Mouse (Mus musculus) kidney, adult 9 months (tissue): ENCODE measurements around the gene Prorsd1.
"Not testable (repeated sequence)": the region's sequence is repeated elsewhere in the genome, so short reads cannot be mapped to it uniquely, and the experiment has no call there.

Source experiments
- DNase-seq: peaks from one replicate; pipeline ENCODE4 v3.0.0; 2022

Gene Prorsd1

DNA sequence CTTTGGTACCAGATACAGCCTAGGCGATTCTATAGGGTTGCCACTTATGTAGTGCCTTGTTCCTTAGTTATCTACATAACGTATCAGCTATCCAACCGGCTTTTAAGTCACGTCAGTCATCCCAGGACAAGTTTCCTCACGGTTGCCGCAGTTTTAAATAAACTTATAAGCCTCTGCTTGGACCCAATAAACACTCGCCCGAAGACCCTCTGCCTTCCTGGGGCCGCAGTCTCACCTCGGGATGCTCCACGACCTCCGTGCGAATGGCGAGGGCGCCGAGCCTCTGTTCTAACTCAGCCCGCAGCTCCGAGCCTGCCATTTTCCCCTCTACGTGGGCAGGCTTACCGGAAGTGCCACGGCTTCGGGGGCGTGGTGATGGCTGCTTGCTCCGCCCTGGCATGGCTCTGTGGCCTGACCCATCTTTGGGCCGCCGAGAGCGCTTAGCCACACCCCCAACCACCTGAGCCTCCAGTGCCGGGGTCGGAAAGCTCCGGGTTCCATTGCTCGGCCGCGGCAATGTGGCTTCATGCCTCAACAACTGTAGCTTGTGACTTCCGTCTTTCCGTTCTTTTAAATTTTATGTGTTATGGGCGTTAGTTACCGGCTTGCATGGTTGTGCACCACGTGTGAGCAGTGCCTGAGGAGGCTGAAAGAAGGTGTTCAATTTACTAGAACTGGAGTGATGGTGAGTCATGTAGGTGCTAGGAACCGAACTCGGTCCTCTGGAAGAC is at the start of gene Prorsd1:
Prorsd1 (minus strand) TSS at position 352 of the 731 bp plus-strand sequence.
- peak; percentile 94 for DNase-seq

DNA sequence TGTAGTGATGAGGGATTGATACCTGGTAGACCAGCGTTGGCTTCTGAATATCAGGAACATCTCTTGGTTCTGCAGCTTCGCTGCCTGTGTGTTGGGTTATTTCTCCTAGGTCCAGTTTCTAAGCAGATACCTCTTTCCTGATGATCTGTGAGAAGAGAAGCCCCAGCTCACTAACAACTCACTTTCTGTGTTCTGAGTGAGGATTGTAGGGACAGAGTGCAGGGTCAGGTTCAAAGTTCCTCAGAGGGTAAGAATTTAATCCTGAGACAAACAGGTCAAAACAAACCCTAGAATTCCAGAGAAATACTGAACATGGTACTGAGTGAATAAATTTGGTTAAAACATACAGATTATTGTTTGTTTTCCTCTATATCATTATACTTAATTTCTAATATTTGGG is 48.6 kb upstream of the Prorsd1 start:
- peak; percentile 52 for DNase-seq

DNA sequence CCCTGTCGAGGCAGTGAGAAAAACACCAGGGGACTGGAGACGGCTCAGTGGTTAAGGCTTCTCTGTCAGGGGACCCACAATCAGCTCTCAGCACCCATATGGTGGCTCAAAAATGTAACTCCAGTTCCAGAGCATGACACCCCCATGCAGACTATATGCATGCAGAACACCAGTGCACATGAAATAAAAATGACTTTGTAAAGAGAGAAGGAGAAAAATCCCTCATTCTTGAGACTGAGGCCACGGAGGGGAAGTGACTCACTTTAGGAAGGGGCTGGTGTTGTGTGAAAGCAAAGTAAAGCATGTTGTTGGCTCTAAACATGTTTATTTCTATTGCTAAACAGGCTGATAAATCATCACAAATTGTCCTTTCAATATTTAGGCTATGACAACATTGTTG is 46.2 kb upstream of the Prorsd1 start:
- no peak for DNase-seq

DNA sequence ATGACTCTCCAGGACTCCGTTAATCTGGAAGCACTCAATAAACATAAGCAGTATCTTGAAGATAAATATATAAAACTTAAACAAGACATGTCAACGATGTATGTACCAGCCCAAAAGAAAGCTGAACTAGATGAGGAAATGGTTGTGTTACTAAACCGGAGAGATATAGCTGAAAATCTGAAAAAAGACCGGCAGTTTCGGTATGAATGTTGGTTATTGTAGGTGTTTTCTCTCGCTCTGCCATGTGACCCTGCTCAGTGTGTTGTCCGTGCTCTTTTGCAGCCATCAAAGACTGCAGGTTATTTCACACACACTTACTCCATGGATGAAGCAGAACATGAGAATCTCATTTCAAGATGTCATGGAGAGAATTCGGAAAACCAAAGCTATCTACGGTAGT is 45.6 kb upstream of the Prorsd1 start:
- DNase-seq: no peak

DNA sequence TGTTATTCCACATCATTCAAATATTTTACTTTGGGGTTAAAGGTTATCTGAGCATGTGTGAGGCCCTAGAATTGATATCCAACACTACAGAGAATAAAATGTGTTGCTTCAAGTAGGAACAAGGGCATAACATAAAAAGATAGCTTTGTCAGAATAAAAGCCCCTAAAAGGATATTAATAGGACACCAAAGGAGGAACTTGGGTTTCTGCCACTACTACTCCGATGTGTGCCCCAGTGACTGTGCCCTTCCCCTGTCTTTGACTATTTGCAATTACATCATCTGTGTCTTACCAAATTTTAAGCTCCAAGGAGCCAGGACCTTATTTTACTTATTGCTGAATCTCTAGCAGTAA is 34.6 kb upstream of the Prorsd1 start:
- DNase-seq: peak; percentile 11

DNA sequence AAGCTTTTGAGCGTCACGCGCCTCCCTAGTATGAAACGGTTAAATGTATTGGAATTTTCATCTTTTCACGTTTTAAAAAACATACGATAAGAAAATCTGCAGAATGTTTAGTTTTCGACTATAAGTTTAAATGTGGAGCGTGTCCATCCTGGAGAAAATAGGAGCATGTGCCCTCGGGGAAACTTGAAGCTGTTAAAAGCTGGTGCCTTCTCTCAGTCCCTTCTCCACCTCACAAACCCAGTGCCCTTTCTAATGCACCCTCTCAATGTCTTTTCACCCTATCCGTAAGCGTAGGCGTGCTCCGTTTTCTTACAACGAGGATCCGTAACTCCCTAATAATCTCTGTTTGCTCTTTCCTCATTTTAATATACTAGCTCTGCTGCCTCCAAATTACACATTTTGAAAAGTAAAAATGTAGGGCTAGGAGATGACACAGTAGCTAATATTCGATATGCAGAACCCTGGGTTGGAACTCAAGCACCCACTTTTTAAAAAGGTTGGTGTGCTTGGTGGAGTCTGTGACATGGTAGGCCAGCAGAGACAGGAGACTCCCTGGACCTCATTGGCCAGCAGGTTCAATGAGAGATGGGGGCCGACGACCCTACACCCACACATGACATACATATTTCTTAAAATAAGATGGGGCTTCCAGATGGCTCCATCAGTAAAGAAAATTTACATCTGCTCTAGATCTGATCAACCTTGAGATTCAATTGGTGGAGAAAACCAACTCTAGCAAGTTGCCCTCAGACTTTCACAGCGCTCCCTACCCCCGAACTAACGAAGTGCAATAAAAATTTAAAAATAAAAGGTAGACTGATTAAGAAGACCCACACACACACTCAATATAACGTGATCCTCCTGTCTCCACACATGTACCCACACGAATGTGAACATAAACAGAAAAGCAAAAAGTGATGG is 33.9 kb upstream of the Prorsd1 start:
- DNase-seq: no peak

DNA sequence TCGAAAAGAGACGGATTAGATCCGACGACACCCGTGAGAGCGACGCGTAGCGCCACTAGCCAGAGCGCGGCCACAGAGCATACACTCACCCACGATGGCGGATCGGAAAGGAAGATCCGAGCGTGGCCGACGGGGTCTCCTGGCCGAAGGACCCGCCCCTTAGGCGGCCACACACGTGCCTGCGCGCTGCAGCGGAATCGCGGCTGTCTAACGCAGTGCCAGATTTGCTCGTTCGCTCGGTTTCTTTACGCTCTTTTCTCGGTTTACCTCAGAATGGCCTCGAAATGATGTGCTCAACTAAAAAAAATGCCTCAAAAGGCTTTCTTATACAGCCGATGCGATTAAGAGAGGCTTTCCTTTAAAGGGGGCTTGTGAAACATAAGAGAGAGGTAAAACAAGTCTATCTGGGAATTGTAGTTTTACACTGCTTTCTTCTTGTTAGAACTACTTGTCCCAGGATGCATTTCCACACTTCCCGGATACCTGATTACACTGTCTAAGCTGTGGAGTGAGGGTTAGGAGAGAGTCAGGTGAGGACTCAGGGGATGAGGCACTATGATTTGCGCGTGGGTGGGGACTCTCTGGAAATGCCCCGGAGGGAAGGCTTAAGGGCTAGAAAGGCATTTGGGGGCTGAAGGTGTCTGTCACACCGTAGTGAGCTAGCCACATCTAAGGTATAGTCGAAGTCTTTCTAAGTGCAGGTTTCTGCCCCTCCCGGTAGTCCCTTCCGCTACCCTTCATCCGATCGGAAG is 33.1 kb upstream of the Prorsd1 start, which contains the start of the genes Clhc1 and Rps27a:
Clhc1 (plus strand) TSS at position 199 of the 752 bp plus-strand sequence.
Rps27a (minus strand) TSS at position 358 of the 752 bp plus-strand sequence.
- DNase-seq: peak; percentile 94

DNA sequence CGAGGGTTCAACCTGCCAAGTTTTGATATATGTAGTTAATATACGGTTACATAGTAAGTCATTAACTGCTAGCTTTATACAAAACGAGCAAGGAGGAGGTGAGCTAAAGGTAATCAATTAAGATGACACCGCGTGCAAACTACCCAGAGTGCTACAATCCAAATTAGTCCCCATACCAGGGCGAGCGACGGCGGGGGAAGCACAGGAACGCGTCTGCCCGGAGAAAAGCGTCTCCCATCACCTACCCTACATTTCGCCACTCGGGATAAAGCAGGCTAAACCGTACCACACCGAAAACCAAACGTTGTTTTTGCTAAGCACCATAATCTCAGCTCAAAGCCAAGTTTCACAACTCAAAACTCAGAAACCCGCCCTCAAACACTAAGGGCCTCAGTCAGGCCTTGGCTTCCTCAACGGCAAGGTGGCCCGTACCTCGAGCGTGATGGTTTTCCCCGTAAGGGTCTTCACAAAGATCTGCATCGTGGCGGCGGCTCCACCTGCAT is 32.5 kb upstream of the Prorsd1 start:
- no peak for DNase-seq

DNA sequence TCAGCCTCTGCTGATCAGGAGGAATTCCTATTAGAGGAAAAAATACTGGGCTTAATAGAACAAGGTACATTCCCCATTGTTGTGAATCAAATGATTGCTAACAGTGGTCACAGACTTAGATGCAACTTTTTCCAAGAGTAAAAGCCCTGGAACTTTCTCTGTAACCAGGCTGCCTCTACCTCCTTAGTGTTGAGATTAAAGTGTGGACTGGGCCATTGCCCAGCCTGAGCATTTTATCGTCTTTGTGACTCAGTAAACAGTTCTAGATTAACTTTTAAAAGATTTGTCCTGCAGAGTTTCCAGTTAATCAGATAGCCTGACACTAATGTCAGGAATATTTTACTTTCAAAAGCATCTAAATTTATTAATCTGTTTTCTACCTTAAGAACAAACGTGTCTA is 31.9 kb upstream of the Prorsd1 start:
- DNase-seq: peak; percentile 6

DNA sequence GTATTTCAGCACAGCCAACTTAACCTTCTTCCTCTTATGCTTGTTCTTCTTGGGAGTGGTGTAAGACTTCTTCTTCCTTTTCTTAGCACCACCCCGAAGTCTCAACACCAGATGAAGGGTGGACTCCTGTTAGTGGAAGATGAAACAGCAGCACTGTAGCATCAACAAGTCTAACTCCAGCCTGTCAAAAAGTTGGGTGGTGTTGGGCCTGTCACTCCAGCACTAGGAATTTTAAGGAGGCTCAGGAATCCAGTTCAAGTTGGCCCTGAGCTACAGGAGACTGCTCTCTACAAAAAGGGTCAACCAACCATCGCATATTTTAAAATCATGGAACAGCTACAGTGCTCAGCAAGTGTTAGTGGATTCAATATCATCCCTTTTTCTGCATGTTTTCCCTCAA is 31.5 kb upstream of the Prorsd1 start:
- DNase-seq: peak; percentile 12

DNA sequence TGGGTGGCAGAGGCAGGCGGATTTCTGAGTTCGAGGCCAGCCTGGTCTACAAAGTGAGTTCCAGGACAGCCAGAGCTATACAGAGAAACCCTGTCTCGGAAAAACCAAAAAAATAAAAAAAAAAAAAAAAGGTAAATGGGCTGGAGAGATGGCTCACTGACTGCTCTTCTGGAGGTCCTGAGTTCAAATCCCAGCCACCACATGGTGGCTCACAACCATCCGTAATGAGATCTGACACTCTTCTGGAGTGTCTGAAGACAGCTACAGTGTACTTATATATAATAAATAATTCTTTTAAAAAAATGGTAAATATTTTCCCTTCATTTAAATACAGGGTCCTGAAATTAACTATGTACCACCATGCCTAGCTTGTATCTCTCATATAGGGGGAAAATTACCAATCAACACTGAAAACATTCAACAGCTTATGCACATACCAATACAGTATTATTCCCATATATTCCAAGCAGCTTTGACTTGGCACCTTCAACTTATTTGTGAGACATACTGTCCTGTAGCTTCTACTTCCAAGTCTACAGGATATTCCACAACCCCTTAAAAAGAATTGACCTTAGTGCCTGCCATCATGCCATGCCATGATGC is 30.4 kb upstream of the Prorsd1 start:
- not testable (repeated sequence) for DNase-seq

DNA sequence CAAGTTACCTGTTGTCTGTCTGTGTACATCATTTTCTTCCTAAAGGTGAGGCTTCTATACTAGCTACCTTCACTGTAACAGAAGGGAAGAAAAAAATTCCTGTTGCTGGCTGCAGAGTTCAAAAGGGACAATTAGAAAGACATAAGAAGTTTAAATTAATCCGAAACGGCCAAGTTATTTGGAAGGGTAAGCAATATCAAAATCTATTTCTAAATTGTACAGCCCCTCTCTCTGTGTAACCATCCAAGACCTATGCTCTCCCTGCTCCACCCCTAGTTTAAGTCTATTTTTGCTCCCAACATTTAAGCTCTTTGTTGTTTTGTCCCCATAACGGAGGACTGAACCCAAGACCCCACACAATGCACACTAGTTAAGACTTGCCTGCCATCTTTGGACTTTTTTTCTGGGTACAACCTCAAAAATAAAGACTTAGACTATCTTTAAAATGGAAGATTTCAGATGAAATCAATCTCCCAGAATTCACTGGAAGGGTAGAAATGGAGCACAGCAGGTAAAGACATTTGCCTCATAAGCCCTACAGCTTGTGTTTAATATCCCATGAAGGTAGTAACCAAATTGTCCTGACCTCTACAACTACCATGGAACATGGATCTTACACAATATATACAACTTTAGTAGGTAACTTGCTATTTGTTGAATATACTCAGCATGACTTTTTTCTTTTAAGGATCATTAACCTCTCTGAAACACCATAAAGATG is 29.6 kb upstream of the Prorsd1 start:
- no peak for DNase-seq

DNA sequence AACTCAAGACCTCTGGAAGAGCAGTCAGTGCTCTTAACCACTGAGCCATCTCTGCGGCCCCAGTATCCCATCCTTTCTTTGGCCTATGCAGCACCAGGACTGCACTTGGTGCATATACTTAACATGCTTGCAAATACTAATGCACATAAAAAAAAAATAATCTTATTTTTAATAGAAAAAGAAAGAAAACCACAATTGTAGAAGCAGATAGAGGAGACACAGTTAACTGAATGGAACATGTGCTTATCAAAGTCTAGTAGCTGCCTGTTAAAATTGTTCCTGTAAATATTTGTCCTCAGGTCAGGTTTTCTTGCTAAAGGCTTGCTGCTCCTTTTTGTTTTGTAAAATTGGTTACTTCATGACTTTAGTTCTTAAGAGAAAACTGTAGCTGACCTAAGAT is 23.4 kb upstream of the Prorsd1 start:
- DNase-seq: no peak

DNA sequence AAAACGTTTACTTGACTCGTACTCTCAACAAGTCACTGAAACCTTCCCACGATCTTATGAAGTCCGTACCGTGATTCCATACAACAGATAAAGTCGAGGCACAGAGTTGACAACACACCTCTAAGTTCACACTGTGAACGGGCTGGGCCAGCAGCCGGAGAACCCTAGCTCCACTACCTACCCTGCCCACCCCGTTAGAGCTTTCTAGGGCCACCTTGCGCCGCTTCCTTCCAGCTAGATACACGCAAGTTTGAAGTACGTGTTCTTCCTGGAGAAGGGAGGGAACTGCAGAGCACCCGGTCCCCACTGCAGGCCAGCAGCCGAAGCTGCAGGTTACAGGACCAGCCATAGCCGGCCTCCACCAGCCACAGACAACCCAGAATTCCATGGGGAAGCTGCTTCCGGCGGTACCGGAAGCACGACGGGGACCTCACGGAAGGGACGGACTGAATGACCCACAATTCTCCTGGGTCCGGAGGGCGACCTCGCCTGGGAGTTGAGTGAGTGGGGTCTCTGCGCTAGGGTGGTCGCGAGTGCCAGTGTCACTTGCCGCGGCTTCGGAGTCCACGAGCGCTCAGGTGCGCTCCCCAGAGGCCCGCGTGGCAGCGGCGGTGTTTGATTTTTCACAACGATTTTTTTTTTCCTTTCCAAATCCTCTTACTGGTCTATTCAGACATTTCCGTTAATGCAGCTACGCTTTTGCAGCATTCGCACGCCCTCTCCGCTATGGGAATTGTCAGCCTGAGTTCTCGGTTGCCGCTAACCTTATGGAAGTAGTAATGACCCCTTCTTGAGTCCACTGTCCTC is 11.4 kb upstream of the Prorsd1 start, which contains the start of gene Mtif2:
Mtif2 (plus strand) TSS at position 421 of the 807 bp plus-strand sequence.
- peak; percentile 81 for DNase-seq

DNA sequence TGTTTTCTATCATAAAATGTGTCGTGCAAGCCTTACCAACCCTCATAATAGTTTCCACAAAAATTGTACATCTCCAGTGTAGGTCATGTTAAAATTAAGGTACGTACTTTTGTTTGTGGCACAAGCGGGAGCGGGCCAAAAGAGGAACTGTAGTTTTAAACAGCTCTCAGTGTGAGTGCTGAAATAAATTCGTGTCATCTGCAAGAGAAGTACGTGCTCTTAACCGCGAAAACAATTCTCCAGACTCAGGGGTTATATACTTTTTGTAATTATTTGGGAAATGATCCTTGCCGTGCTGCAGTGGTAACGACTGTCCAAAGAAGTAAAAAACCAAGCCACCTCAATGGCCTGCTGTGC is 530 bp downstream of the Prorsd1 start:
- peak; percentile 17 for DNase-seq

DNA sequence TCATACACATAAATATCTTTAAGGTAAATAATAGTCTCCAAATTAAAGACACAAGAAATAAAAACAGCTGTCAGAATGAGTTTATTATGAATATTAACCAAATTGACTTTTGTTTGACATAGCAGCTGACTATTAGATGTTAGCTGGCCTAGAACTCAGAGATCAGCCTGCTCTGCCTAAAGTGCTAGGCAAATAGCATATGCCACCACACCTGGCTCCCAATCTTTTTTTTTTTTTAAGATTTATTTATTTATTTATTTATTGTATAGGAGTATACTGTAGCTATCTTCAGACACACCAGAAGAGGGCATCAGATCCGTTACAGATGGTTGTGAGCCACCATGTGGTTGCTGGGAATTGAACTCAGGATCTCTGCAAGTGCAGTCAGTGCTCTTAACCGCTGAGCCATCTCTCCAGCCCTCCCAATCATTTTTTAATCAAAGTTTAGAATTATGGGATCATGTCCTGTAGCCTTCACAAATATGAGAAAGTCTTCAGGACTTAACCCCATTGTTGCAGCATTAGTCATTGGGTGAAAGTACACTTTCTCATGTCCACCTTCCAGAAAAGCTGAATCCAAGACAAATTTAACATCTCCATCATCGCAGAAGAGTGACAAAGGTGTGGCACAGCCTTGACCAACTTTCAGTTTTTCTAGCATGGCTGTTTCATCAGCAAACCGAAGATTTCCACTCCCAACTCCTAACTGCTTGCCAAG is 1.9 kb downstream of the Prorsd1 start:
- DNase-seq: no peak

DNA sequence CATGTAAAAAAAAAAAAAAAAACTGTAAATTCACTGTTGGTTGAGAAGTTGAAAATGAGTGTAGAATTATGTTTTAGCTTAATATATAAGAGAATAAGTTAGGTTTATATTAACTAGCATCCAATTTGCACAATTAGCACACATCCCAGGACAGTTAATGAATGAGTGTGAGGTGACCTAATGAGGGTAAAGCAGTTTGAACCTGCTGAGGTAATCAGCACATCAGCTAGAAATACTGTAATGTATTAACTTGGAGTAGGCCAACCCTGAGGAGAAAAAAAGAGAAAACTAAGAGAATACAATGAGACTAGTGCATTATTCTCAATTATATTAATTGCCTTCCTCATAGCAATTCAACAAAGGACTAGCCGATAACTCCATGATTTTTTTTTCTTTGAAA is 5.4 kb downstream of the Prorsd1 start:
- peak; percentile 46 for DNase-seq

DNA sequence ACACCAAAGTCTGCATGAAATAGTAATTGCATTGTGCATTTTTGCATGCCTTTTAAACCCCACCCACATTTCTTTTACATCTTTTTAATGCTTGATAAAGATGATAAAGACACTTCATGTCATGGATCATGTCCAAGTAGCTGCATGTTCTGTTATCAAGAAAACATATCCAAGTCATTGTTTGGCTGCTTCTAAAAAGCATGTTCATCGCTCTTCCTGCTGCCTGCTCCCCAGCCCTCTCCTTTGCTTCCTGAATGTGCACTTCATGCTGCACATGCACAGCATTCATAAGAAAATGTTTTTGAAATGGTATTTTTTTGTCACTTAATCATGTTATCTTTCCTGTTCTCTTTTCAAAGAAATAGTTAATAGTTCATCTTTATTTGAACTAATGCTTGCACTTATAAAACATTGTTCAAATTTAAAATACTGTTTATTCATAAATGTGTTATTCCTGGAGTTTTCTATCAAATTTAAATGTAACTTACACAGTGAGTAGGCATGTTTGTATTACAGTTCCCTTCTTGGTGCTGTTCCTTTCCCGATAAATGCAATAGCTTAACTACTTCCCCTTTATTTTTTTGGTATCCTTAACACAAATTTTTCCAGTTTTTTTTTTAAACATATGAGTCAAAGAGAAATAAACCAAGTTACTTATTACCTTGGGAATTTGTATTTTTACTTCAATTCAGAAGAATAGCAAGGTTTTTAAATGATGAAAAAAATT is 9.8 kb downstream of the Prorsd1 start:
- no peak for DNase-seq
